Mouse (Mus musculus): Measurements from ENCODE around the gene Ache.

The Ache gene

DNA sequence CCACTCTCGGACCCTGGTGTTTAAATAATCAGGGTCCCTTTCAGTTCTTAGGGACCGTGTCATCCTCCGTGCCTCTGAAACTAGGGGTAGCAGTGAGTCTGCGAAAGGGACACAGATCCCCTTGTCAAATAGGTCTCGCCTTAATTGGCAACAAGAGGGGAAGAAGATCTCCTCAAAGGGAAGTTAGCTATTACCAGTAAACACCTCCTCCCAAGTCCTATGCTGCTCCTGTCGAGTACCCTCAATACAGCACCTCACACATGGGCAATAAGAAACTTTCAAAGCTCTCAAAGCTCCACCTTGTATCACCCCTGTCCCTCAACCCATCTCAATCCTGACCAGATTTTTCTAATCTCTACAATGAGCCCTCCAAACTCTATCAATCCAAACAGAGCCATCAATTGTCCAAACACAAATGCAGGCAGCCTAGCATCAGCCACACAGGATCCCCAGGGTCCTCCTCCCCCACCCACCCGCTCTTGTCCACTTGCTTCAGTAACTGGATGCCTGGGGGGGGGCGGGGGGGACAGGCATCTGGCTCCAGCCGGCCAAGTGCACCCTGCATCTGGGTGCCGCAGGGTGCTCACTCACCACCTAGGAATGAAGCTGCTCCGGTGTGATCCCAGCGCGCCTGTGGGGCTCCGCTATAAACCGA, 45.7 kb downstream of the Ache start:
- in situ Hi-C loops (cut with MboI; ENCODE audit: low sequenced_read_pairs), result no loop called here

DNA sequence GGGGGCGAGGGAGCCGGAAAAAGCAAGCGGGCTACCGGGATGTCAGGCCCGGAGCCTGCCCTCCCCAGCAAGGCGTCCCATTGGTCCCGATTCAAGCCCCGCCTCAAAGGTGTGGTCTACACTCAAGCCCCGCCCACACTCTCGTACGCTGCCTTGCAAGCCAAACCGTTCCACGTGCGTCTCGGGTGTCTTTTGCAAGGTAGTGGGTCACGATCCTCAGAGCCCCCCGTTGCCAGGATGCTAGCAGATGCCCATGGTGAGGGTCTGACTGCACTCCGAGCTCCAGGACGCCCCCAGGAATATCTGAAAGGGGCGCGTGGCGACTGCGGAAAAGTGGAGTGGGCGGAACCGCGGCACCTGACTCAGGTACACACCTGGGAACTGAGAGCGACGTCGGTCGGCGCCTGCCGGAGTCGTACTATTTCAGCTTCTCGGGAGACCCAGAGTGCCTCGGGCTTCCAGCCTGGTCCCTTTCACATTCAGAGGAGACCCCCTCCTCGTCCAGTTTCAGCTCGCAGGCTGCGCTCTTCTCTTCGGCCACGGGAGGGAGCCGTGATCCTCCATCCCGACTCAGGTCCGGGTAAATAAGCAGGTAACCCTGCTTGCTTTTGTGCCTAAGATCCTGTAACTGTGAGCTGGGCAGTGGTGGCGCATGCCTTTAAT, 46.3 kb downstream of the Ache start, which contains the start of gene Slc12a9:
Slc12a9 (minus strand) TSS at position 86 of the 663 bp plus-strand sequence.
- in situ Hi-C loops (cut with MboI; ENCODE audit: low sequenced_read_pairs), result no loop called here

DNA sequence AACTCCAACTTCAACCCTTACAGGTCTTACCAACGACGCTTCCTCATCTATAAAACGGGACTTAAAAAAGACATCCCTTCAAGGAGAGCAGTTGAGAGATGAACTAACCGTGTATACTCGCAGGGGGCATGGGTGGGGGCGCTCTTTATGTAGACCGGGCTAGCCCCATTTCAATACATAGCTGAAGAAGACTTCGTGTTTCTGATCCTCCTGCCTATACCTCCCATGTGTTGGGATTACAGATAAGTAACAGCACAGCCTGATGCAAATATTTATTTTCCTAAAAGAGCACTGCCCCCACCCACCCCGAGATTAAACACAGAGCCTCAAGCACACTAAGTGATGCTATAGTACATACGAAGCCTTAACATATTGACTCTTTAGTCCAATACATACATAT, 47.0 kb downstream of the Ache start:
- in situ Hi-C loops (cut with MboI; ENCODE audit: low sequenced_read_pairs), result no loop called here

DNA sequence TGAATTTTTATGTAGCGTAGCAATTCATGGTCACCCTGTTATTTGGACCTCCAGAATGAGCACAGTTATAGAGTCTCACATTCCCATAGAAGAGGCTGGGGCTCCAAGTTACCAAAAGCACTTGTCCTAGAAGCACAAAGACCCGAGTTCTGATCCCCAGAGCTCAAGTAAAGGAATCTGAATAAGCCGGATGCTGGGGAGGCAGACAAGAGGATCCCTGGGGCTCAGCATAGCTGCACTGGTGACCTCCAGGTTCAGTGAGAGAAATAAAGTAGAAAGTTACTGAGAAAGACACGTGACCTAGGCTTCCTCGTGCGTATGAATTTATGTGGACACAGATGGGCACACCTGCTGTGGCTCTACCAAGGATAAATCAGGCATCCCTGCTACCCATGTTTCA, 47.7 kb downstream of the Ache start:
- in situ Hi-C loops (cut with MboI; ENCODE audit: low sequenced_read_pairs), result no loop called here

DNA sequence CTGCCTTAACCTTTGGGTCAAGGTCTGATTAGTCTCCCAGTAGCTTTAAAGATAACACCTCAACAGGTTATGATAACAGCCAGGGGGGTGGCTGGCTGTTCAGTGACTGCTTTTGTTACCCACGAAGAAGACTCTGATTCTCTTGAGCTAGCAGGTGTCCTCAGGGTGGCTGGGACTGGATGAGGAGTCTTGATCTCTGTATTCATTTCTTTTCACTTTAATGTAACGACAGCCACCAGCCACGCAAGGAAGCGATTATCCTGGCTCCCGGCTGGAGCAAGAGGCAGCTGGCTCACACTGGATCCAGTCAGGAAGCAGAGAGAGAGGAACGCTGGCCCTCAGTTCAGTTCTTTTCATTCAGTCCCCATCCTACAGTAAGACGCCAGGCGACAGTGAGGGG, 49.9 kb downstream of the Ache start:
- in situ Hi-C loops (cut with MboI; ENCODE audit: low sequenced_read_pairs), result no loop called here

GRCm38 (mm10) chr5:137338256-137338655, 50.9 kb downstream of the Ache start:
- in situ Hi-C loops (cut with MboI; ENCODE audit: low sequenced_read_pairs), result no loop called here

GRCm38 (mm10) chr5:137338663-137339289, 51.5 kb downstream of the Ache start:
- in situ Hi-C loops (cut with MboI; ENCODE audit: low sequenced_read_pairs), result no loop called here

DNA sequence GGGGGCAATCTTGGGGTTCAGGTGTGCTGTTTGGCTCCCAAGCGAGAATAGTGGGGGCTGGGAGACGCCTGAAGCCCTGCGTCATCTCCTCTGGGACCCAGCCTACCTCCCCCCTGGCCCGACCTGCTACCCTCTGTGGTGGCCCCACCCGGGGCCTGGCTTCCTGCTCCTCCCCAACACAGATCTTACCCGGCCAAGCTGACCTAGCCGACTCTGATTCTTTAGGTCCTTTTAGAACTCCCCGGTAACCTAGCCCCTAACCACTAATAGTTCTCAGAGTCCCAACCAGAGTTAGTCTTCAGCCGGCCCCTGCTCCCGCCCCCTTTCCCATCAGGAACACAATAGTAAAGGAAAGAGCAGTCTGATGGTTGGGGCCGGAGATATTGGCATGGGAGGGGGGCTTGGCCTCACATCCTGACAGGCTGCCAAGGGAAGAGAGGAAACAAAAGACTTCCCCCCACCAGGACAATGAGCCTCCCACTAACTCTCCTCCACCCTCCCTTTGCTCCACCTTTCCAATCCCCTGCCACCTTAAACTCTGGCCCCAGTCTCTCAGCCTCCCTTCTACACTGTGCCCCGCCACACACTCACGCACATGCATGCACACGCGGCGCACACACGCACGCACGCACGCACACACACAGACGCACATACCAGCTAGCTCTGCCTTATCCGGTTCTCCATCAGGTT, 52.1 kb downstream of the Ache start:
- in situ Hi-C loops (cut with MboI; ENCODE audit: low sequenced_read_pairs), result no loop called here

GRCm38 (mm10) chr5:137340222-137340621, 52.9 kb downstream of the Ache start:
- in situ Hi-C loops (cut with MboI; ENCODE audit: low sequenced_read_pairs), result no loop called here

DNA sequence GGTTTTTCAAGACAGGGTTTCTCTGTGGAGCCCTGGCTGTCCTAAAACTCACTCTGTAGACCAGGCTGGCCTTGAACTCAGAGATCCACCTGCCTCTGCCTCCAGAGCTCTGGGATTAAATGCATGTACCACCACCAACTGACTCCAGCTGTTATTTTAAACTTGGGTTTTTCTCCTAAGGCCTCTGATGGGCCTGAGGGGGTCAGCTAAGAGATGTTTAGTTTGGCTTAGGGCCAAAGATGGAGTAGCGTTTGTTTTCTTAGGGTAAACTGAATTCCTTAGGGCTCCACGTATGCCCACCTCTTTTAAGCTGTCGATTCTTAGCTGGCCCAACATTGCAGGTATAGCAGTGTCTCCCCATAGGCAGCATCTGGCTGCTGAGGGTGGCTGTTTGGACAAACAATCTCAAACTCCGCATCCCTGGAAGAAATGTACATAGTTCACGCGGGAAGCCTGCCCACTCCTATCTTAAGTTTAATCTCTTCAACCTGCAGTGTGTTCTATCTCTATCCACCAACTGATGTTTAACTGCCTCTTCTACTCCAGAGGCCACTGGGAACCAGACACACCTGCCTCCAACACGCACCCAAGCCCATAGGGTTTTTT, 55.2 kb downstream of the Ache start:
- in situ Hi-C loops (cut with MboI; ENCODE audit: low sequenced_read_pairs), result no loop called here

DNA sequence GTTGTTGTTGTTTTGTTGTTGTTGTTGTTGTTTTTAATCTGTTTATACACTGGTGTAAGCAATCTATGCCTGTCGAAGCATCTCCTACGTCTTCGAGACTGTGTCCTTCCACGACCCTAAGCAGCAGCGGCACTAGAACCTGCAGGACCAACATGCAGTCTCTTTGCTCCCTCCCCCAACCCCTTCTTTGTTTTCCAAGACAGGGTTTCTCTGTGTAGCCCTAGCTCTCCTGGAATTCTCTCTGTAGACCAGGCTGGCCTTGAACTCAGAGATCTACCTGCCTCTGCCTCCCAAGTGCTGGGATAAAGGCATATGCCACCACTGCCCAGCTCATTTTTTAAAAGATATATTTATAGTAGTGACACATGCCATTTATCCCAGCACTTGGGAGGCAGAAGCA, 56.1 kb downstream of the Ache start:
- in situ Hi-C loops (cut with MboI; ENCODE audit: low sequenced_read_pairs), result no loop called here

DNA sequence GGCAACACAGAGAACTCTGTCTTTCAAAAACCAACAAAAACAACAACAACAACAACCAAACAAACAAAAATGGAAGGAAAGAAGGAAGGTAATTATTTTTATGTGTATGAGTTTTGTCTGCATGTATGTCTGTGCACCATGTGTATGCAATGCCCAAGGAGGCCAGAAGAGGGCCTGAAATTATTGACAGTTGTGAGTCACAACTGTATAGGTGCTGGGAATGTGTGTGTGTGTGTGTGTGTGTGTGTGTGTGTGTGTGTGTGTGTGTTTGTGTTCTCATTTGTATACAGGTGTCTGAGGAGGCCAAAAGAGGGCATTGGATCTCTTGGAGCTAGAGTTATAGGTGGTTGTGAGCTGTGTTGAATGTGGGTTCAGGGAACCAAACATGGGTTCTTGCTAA, 56.5 kb downstream of the Ache start:
- in situ Hi-C loops (cut with MboI; ENCODE audit: low sequenced_read_pairs), result no loop called here

Measured in CH12F3 (cell line).